Mouse (Mus musculus) gastrocnemius, adult 2 months (tissue): ENCODE data around the gene Lce1a2. TPM values are rescaled to one million over a fixed set of nuclear protein-coding genes. Genes with fewer than 3 reads are reported as not detected.

Experiments
- DNase-seq: peaks from one replicate; pipeline ENCODE4 v3.0.0; 2022
- H3K27ac ChIP-seq: fragments of 200-600 bp; 2 replicates; pipeline ENCODE4 v1.8.1; 2022; ENCODE audit warnings: mild to moderate bottlenecking
- H3K4me3 ChIP-seq: fragments of 200-600 bp; 2 replicates; pipeline ENCODE4 v1.8.1; 2022; ENCODE audit warnings: mild to moderate bottlenecking, moderate library complexity
- CTCF ChIP-seq: fragments of 200-600 bp; IDR thresholded peaks from 2 replicates; pipeline ENCODE4 v1.8.1; 2022; ENCODE audit warnings: antibody characterized with exemption, mild to moderate bottlenecking, moderate library complexity
- intact Hi-C: fragments of 180-260 bp; cut with DNase I; formaldehyde crosslinking; loops from one replicate; pipeline ENCODE4 v1.15.1; 2025
- total RNA-seq, 2 experiments: library from RNA; stranded (reverse); gene quantifications; 2 replicates each; pipeline ENCODE4 v1.2.3; 2021

Lce1a2 gene
- total RNA-seq, 2 experiments from 2014 or later: not detected

- no peak within 1 kb of the TSS for H3K27ac ChIP-seq
- no peak within 1 kb of the TSS for H3K4me3 ChIP-seq
- intact Hi-C loops: no loop called here
- DNase-seq: no peak
- TF ChIP-seq CTCF: no peak
Observed at GRCm38 (mm10) chr3:92621560-92621959, 48.6 kb downstream of the Lce1a2 start, which contains the start of gene Lce6a. Gene Lce6a (minus strand): TSS chr3:92621660.

Other genes with a start within 250 kb of the Lce1a2 start
- gene Gm9774, start 240.9 kb downstream of the Lce1a2 start, total RNA-seq: 1 to 10 TPM; 2.6 to 6.5 TPM
- not detected for gene Sprr2k, start 237.7 kb downstream of the Lce1a2 start, total RNA-seq
- gene Sprr1b, start 231.5 kb downstream of the Lce1a2 start, total RNA-seq: not detected
- not detected for gene Sprr3, start 211.6 kb downstream of the Lce1a2 start, total RNA-seq
- not detected for gene Sprr1a, start 184.4 kb downstream of the Lce1a2 start, total RNA-seq
- gene Sprr4, start 169.8 kb downstream of the Lce1a2 start, total RNA-seq: not detected
- gene 2310046K23Rik, start 135.8 kb downstream of the Lce1a2 start, total RNA-seq: not detected
- not detected for gene Ivl, start 96.6 kb downstream of the Lce1a2 start, total RNA-seq
- not detected for gene Smcp, start 81.3 kb downstream of the Lce1a2 start, total RNA-seq
- gene 2210017I01Rik, start 62.8 kb downstream of the Lce1a2 start, total RNA-seq: not detected
- gene Lce6a, start 48.7 kb downstream of the Lce1a2 start, total RNA-seq: not detected
- not detected for gene Lce1a1, start 22.0 kb downstream of the Lce1a2 start, total RNA-seq
- gene Lce1b, start 13.4 kb downstream of the Lce1a2 start, total RNA-seq: not detected
- gene Lce1c, start 8.9 kb upstream of the Lce1a2 start, total RNA-seq: not detected
- gene Lce1d, start 16.9 kb upstream of the Lce1a2 start, total RNA-seq: not detected
- gene Lce1e, start 38.8 kb upstream of the Lce1a2 start, total RNA-seq: not detected
- gene Lce1f, start 50.0 kb upstream of the Lce1a2 start, total RNA-seq: not detected
- not detected for gene Gm38119, start 68.8 kb upstream of the Lce1a2 start, total RNA-seq
- gene Lce1g, start 82.0 kb upstream of the Lce1a2 start, total RNA-seq: not detected
- not detected for gene Lce1h, start 94.8 kb upstream of the Lce1a2 start, total RNA-seq
- gene Lce1i, start 108.6 kb upstream of the Lce1a2 start, total RNA-seq: not detected
- not detected for gene Lce1j, start 120.2 kb upstream of the Lce1a2 start, total RNA-seq
- gene Lce1k, start 137.6 kb upstream of the Lce1a2 start, total RNA-seq: not detected
- not detected for gene Kprp, start 156.9 kb upstream of the Lce1a2 start, total RNA-seq
- gene Lce1l, start 181.0 kb upstream of the Lce1a2 start, total RNA-seq: not detected
- not detected for gene 2310050C09Rik, start 199.9 kb upstream of the Lce1a2 start, total RNA-seq